In genomic region chr9:123478586-123479195, GRCm38 (mm10) we compare ENCODE assay signal across 8 mouse cellular contexts. TPM values are rescaled to one million over a fixed set of nuclear protein-coding genes. Genes with fewer than 3 reads are reported as not detected.
DNase-seq lines count a peak whose midpoint lies in the region; ATAC-seq lines count a peak whose summit lies in the region.

TSS of gene Limd1 (plus strand) at chr9:123478706.

- H3K4me3 ChIP-seq in intestine, embryonic 16.5 days (ENCODE audit: low read length), result peak within 1 kb of the TSS; percentile 75
- peak within 1 kb of the TSS; percentile 57 for H3K4me3 ChIP-seq in midbrain, embryonic 16.5 days (ENCODE audit: low read depth, low read length)

- no peaks in the 10 kb centered on the region for H3K27me3 ChIP-seq in intestine, embryonic 16.5 days (replicated peaks; ENCODE audit: control insufficient read depth, insufficient read depth, low read length)
- H3K27me3 ChIP-seq in midbrain, embryonic 16.5 days (ENCODE audit: control insufficient read depth, insufficient read depth, low read depth, low read length), result no peaks in the 10 kb centered on the region

- H3K9ac ChIP-seq in intestine, embryonic 16.5 days (ENCODE audit: low read depth, low read length), result peak within 1 kb of the TSS; percentile 72
- peak within 1 kb of the TSS; percentile 61 for H3K9ac ChIP-seq in midbrain, embryonic 16.5 days (ENCODE audit: low read depth, low read length)

- under 1% methylated on average over 38 of the region's 57 CpGs for WGBS in intestine, embryonic 16.5 days
- under 1% methylated on average over 42 of the region's 57 CpGs for WGBS in midbrain, embryonic 16.5 days

- peaks cover 45% of the 10 kb centered on the region for H3K4me1 ChIP-seq in intestine, embryonic 16.5 days (ENCODE audit: control insufficient read depth, insufficient read depth, low read length)
- H3K4me1 ChIP-seq in midbrain, embryonic 16.5 days (ENCODE audit: control insufficient read depth, insufficient read depth, low read length), result peaks cover 6% of the 10 kb centered on the region

- peak; percentile 43 for ATAC-seq in granulocyte monocyte progenitor cell, adult 5-6 weeks (replicated peaks; ENCODE audit: poor library complexity, severe bottlenecking)
- peak; percentile 90 for ATAC-seq in intestine, embryonic 16.5 days
- peak; percentile 80 for ATAC-seq in midbrain, embryonic 16.5 days

- H3K4me2 ChIP-seq in intestine, embryonic 16.5 days (ENCODE audit: low read depth, low read length), result peak within 1 kb of the TSS; percentile 94
- peak within 1 kb of the TSS; percentile 75 for H3K4me2 ChIP-seq in midbrain, embryonic 16.5 days (ENCODE audit: low read length)

- H3K9me3 ChIP-seq in intestine, embryonic 16.5 days (ENCODE audit: control insufficient read depth, low read length), result no peaks in the 10 kb centered on the region
- no peaks in the 10 kb centered on the region for H3K9me3 ChIP-seq in midbrain, embryonic 16.5 days (replicated peaks; ENCODE audit: control insufficient read depth, low read length, poor library complexity, severe bottlenecking)

- H3K27ac ChIP-seq in intestine, embryonic 16.5 days (ENCODE audit: low read length), result peak within 1 kb of the TSS; percentile 88
- H3K27ac ChIP-seq in midbrain, embryonic 16.5 days (ENCODE audit: low read length), result no peak within 1 kb of the TSS

- DNase-seq in left cerebral cortex, adult 18-20 months (ENCODE audit: low spot score in 2 of 2), result peak; percentile 14 to 30
- DNase-seq in left cerebral cortex, adult 11 months (ENCODE audit: low spot score), result no peak
- peak; percentile 75 for DNase-seq in embryo, embryonic 10.5 days (ENCODE audit: low spot score)
- peak; percentile 79 for DNase-seq in liver
- peak; percentile 68 to 86 for DNase-seq in spleen, postnatal 4 days (ENCODE audit: low spot score in 2 of 2)

- no peaks in the 10 kb centered on the region for H3K36me3 ChIP-seq in intestine, embryonic 16.5 days (ENCODE audit: control insufficient read depth, insufficient read depth, low read length)
- no peaks in the 10 kb centered on the region for H3K36me3 ChIP-seq in midbrain, embryonic 16.5 days (ENCODE audit: control insufficient read depth, insufficient read depth, low read length)

RNA-seq across cellular contexts. Expression of gene Limd1, which starts in this region (rescaled TPM):
- 1 to 10 TPM; 5.9 to 6.4 TPM for total RNA-seq in left cerebral cortex, adult 18-20 months (2021)
- total RNA-seq in granulocyte monocyte progenitor cell, adult 5-6 weeks (2014; fragmentation: Nextera tagmentation), result 26.3 and 29.8 TPM in 2 replicates
- total RNA-seq in granulocyte monocyte progenitor cell, adult 5-6 weeks (2017), result 24.4 and 26.2 TPM in 2 replicates
- 51.5 and 55.7 TPM in 2 replicates for polyA plus RNA-seq in intestine, embryonic 16.5 days (2015; fragmentation: Nextera tagmentation; extraction: Ambion mirVana)
- polyA plus RNA-seq in midbrain, embryonic 16.5 days (2015; fragmentation: Nextera tagmentation; extraction: Ambion mirVana), result 10.2 and 10.6 TPM in 2 replicates
